Mouse (Mus musculus) neutrophil, adult 83 days (primary cell): Measurements from ENCODE around the gene Rhox3a2. TPM values are rescaled to one million over a fixed set of nuclear protein-coding genes. Genes with fewer than 3 reads are reported as not detected.

ENCODE experiments used
- total RNA-seq, 2 experiments: library from RNA; stranded (reverse); gene quantifications; one replicate each; pipeline ENCODE4 v1.2.4; 2023

The Rhox3a2 gene
- not detected for total RNA-seq

DNA sequence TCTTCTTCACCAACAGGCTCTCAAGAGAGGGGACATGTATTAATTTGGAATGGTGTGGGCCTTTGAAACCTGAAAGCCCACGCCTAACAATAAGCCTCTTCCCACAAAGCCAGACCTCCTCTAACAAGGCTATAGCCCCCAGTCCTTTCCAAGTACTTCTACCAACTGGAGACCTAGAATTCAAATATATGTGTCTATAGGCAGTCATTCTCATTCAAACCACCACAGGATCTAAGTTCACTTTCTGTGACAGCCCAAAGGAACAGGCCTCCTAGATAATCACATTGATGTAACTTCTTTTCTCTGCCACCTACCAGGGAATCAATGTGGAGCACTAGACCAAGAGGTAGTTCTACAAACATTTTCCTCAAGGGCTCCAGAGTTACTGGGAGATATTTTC lies at the start of gene Rhox3a2:
Gene Rhox3a2 (plus strand): TSS at position 301 of the 400 bp plus-strand sequence.

DNA sequence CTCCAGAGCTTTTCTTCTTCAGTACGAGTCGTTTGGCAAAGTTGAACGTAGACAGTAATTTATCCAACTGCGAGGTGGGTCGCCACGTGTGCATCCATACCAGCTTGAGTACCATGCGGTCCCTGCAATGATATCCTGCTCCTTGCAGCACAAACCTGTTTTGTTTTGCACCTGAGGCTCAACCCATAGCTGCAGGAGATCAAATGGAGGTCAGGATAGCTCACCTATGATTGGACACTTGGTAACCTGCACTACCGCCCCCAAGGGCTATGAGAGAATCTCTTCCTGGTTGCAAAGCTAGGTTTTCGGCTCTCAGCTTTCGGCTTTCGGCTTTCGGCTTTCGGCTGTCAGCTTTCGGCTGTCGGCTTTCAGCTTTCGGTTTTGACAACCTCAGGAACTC lies 10.7 kb downstream of the Rhox3a2 start, which contains the start of gene Rhox4a2:
Gene Rhox4a2 (plus strand): TSS at position 301 of the 400 bp plus-strand sequence.

DNA sequence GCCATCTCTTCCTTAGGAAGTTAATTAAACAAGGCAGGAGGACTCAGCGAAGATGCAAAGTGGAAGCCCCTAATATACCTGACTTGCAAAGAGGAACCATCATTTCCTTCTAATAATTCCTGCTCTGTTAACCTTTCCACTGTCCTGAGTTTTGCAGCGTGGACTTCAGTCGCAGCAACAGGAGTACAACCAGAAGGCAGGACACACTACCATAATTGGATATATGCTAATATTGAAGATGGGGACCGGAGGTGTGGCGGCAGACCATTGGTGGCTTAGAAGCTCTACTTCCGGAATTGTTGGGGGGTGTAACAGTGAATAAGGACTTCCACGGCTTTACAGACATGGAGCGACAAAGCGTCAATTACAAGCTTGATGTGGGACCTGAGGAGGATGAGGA lies 31.9 kb downstream of the Rhox3a2 start, which contains the start of gene Rhox2b:
Gene Rhox2b (plus strand): TSS at position 301 of the 400 bp plus-strand sequence.

DNA sequence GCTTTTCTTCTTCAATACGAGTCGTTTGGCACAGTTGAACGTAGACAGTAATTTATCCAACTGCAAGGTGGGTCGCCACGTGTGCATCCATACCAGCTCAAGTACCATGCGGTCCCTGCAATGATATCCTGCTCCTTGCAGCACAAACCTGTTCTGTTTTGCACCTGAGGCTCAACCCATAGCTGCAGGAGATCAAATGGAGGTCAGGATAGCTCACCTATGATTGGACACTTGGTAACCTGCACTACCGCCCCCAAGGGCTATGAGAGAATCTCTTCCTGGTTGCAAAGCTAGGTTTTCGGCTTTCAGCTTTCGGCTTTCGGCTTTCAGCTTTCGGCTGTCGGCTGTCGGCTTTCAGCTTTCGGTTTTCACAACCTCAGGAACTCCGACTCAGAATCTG lies 52.4 kb downstream of the Rhox3a2 start, which contains the start of gene Rhox4b:
Gene Rhox4b (plus strand): TSS at position 301 of the 400 bp plus-strand sequence.

Other genes starting within 250 kb of the Rhox3a2 start
- not detected for gene Akap14, start 211.2 kb upstream of the Rhox3a2 start, total RNA-seq
- 100 to 1,000 TPM; 116 to 119 TPM for gene Ndufa1, start 188.9 kb upstream of the Rhox3a2 start, total RNA-seq
- 1 to 10 TPM; 5.4 to 6.5 TPM for gene Rnf113a1, start 188.8 kb upstream of the Rhox3a2 start, total RNA-seq
- gene Gm9, start 169.0 kb upstream of the Rhox3a2 start, total RNA-seq = not detected
- not detected for gene Rhox1, start 157.8 kb upstream of the Rhox3a2 start, total RNA-seq
- not detected for gene Rhox2a, start 135.1 kb upstream of the Rhox3a2 start, total RNA-seq
- not detected for gene Rhox3a, start 130.1 kb upstream of the Rhox3a2 start, total RNA-seq
- gene Rhox4a, start 114.7 kb upstream of the Rhox3a2 start, total RNA-seq = not detected
- gene Rhox4a2, start 10.8 kb downstream of the Rhox3a2 start, total RNA-seq = not detected
- not detected for gene Rhox2b, start 32.0 kb downstream of the Rhox3a2 start, total RNA-seq
- gene Rhox4b, start 52.5 kb downstream of the Rhox3a2 start, total RNA-seq = not detected
- gene Rhox2c, start 73.7 kb downstream of the Rhox3a2 start, total RNA-seq = not detected
- not detected for gene Rhox3c, start 78.6 kb downstream of the Rhox3a2 start, total RNA-seq
- not detected for gene Rhox4c, start 100.3 kb downstream of the Rhox3a2 start, total RNA-seq
- gene Rhox2d, start 113.4 kb downstream of the Rhox3a2 start, total RNA-seq = not detected
- gene Rhox4d, start 134.3 kb downstream of the Rhox3a2 start, total RNA-seq = not detected
- not detected for gene Rhox2e, start 150.4 kb downstream of the Rhox3a2 start, total RNA-seq
- not detected for gene Rhox3e, start 162.0 kb downstream of the Rhox3a2 start, total RNA-seq
- gene Rhox4e, start 177.4 kb downstream of the Rhox3a2 start, total RNA-seq = not detected
- not detected for gene Rhox2f, start 191.4 kb downstream of the Rhox3a2 start, total RNA-seq
- not detected for gene Rhox3f, start 201.0 kb downstream of the Rhox3a2 start, total RNA-seq
- gene Rhox4f, start 227.7 kb downstream of the Rhox3a2 start, total RNA-seq = not detected
- gene Rhox3g, start 248.6 kb downstream of the Rhox3a2 start, total RNA-seq = not detected